Mouse (Mus musculus) kidney, adult 2 months (tissue): ENCODE results near the gene Lpp.

ENCODE experiments used
- CTCF ChIP-seq: fragments of 200-500 bp; conservative IDR thresholded peaks from 2 replicates; pipeline ENCODE4 v1.5.1; 2011; ENCODE audit warnings: low read depth, mild to moderate bottlenecking, control low read depth, low read length, moderate library complexity, mixed read lengths; ENCODE audit not compliant: insufficient read depth, insufficient read length
- POLR2A ChIP-seq: fragments of 200-500 bp; IDR thresholded peaks from one replicate; pipeline ENCODE4 v1.6.1; 2011; ENCODE audit warnings: low read depth, low read length, control low read depth

DNA sequence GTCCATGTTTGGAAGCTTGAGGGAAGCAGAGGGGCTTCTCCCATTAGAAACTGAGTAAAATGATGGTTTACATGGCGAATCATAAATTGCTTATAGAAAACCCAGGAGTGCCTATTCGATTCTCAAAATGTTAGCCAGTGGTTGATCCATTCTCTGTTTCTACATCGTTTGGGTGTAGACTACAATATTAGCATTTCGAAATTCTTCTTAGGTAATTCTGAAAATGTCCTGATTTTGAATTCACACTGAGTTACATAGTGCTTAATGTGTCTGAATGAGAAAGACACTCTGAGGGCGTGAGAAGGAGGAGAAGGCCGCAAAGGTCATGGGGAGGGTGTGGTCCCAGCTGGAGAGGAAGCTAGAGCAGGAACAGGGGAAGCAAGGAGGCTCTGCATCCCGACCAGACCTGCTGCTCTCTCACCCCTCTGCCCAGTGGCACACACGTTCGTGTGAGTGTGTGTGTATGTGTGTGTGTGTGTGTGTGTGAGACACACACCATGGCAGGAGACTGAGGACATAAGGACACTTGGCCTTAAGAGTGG, 124.3 kb downstream of the Lpp start:
- no peak for TF ChIP-seq CTCF
- TF ChIP-seq POLR2A: no peak
